Mouse (Mus musculus): ENCODE results near the gene Pank2. TPM values are rescaled to one million over a fixed set of nuclear protein-coding genes. Genes with fewer than 3 reads are reported as not detected.

Gene Pank2
- polyA plus RNA-seq, 1 experiment from 2014 or later = 22.3 TPM

DNA sequence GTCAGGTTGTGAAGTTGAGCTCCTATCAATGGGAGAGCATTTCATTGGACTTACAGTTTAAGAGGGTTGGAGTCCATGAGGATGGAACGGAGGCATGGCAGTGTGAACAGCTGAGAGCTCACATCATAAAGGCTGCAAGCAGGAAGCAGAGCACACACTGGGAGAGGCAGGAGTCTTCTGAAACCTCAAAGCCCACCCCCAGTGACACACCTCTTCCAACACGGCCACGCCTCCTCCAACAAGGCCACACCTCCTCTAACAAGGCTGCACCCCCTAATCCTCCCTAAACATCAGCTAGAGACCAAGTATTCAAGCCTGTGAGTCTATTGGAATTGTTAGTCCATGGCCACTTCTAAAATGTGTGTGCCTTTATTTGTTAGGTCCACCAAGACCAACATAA, 6.6 kb upstream of the Pank2 start:
- Histone ChIP-seq H3K4me1 (ENCODE audit: insufficient read depth, low read depth, low read length) (peaks cover 4% of the 10 kb centered on the region; the same call in 1 of the 2 replicates), H3K27ac (ENCODE audit: low read length) (no peak overlapping the region), H3K27me3 (replicated peaks; ENCODE audit: insufficient read depth, low read length) (no peaks in the 10 kb centered on the region), H3K9ac (replicated peaks; ENCODE audit: low read depth) (no peak overlapping the region), H3K36me3 (ENCODE audit: insufficient read depth, low read length) (no peaks in the 10 kb centered on the region), H3K4me2 (replicated peaks; ENCODE audit: low read depth, low read length) (no peak overlapping the region), H3K4me3 (ENCODE audit: low read depth, low read length) (no peak overlapping the region), H3K9me3 (ENCODE audit: low read length) (no peaks in the 10 kb centered on the region)
- no peak for ATAC-seq
- DNase-seq (ENCODE audit: low spot score) = no peak
- 58% methylated on average over 3 of the region's 3 CpGs for WGBS
- no peak for TF ChIP-seq EP300 (IDR thresholded peaks at IDR 0.05)
- TF ChIP-seq CTCF (IDR thresholded peaks at IDR 0.05) = no peak

- Histone ChIP-seq H3K4me3 (ENCODE audit: low read depth, low read length) (no peak overlapping the region), H3K4me2 (replicated peaks; ENCODE audit: low read depth, low read length) (no peak overlapping the region), H3K4me1 (ENCODE audit: insufficient read depth, low read depth, low read length) (peaks cover 4% of the 10 kb centered on the region; the same call in 1 of the 2 replicates), H3K9ac (replicated peaks; ENCODE audit: low read depth) (no peak overlapping the region), H3K27me3 (replicated peaks; ENCODE audit: insufficient read depth, low read length) (no peaks in the 10 kb centered on the region), H3K9me3 (ENCODE audit: low read length) (no peaks in the 10 kb centered on the region), H3K36me3 (ENCODE audit: insufficient read depth, low read length) (no peaks in the 10 kb centered on the region), H3K27ac (ENCODE audit: low read length) (no peak overlapping the region)
- WGBS = 77% methylated on average over 8 of the region's 8 CpGs
- ATAC-seq (no peak), DNase-seq (ENCODE audit: low spot score) (no peak)
- TF ChIP-seq EP300 (IDR thresholded peaks at IDR 0.05) (no peak), CTCF (IDR thresholded peaks at IDR 0.05) (no peak)
Observed at GRCm38 (mm10) chr2:131258693-131259092, 3.6 kb upstream of the Pank2 start.

DNA sequence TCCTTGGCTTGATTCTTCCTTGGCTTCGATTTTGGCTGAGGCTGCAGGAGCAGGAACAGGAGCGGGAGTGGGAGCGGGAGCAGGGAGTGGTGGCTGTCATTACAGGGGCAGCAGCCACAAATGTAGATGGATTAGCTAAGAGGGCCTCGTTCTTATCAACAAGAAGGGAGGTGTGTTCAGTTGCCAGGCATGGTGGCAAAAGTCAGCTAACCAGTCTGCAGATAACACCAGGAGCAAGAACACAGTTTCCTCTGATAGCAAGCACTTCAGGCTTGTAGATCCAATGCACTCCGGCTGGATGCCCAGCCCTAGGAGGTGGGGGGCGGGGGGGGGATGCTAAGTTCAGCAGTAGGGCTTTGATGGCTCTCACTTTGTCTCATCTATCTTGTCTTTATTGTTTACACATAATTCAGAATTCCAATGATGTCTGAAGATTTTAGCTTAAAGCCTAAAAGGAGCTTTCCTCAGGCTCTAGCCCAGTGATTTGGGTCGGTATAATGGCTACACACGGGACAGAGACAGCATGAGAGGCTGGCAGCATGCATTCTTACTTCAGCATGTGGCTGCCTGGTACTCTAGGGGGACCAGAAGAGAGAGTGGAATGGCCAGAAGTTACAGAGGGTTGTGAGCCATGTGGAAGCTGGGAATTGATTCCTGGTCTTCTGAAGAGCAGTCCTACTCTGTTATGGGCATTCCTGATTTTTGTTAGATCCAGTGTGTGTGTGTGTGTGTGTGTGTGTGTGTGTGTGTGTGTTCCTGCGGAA, 1.6 kb upstream of the Pank2 start:
- Histone ChIP-seq H3K27ac (ENCODE audit: low read length) (no peak overlapping the region), H3K9me3 (ENCODE audit: low read length) (no peaks in the 10 kb centered on the region), H3K4me3 (ENCODE audit: low read depth, low read length) (no peak overlapping the region), H3K27me3 (replicated peaks; ENCODE audit: insufficient read depth, low read length) (no peaks in the 10 kb centered on the region), H3K4me2 (replicated peaks; ENCODE audit: low read depth, low read length) (no peak overlapping the region), H3K9ac (replicated peaks; ENCODE audit: low read depth) (no peak overlapping the region), H3K36me3 (ENCODE audit: insufficient read depth, low read length) (no peaks in the 10 kb centered on the region), H3K4me1 (ENCODE audit: insufficient read depth, low read depth, low read length) (peaks cover 7% of the 10 kb centered on the region; the same call in 1 of the 2 replicates)
- ATAC-seq = no peak
- DNase-seq (ENCODE audit: low spot score) = no peak
- 29% methylated on average over 9 of the region's 9 CpGs for WGBS
- TF ChIP-seq EP300 (IDR thresholded peaks at IDR 0.05) (no peak), CTCF (IDR thresholded peaks at IDR 0.05) (no peak)

DNA sequence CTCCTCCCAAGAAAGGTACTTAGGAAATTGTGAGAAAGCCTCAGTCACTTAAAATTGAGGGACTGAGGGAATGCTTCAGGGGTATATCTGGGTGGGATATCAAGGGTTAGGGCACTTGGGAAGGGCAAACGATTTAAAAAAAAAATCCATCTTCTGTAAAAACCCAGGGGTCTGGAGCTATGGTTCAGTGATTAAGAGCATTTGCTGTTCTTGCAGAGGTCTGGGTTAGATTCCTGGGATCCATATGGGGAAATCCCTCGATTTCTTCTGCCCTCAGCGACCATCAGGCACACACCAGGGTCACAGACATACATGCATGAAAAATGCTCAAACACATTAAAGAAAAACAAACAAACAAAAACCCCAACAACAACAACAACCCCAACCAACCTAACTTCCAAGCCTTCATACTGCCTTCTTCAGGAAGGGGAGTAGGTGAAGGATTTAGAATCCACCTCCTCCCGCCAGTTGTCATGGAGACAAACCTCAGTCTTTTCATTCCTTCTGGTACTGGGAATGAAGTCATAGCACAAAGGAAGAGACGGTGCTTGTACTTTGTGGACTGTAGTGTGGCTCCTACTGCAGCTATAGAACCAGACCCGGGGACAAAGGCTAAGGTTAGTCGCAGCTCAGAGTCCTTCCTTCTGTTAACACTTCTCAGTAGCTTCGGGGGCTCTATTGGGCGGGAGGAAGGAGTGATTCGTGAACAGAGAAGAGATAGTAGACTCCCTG, 648 bp upstream of the Pank2 start:
- no peak for DNase-seq (ENCODE audit: low spot score)
- no peaks in the 10 kb centered on the region for H3K36me3 ChIP-seq (ENCODE audit: insufficient read depth, low read length)
- WGBS = 4% methylated on average over 10 of the region's 10 CpGs

GRCm38 (mm10) chr2:131262680-131263670, 680 bp downstream of the Pank2 start:
- ATAC-seq (peak; percentile 83), DNase-seq (ENCODE audit: low spot score) (peak; percentile 88)
- H3K4me3 ChIP-seq (ENCODE audit: low read depth, low read length) = peak overlapping the region; percentile 82
- TF ChIP-seq EP300 (IDR thresholded peaks at IDR 0.05) = no peak
- TF ChIP-seq CTCF (IDR thresholded peaks at IDR 0.05) = no peak
- H3K9ac ChIP-seq (replicated peaks; ENCODE audit: low read depth) = peak overlapping the region; percentile 75
- peaks cover 7% of the 10 kb centered on the region; the same call in 1 of the 2 replicates for H3K4me1 ChIP-seq (ENCODE audit: insufficient read depth, low read depth, low read length)
- H3K36me3 ChIP-seq (ENCODE audit: insufficient read depth, low read length) = no peaks in the 10 kb centered on the region
- peak overlapping the region; percentile 99 for H3K27ac ChIP-seq (ENCODE audit: low read length)
- H3K27me3 ChIP-seq (replicated peaks; ENCODE audit: insufficient read depth, low read length) = no peaks in the 10 kb centered on the region
- no peaks in the 10 kb centered on the region for H3K9me3 ChIP-seq (ENCODE audit: low read length)
- H3K4me2 ChIP-seq (replicated peaks; ENCODE audit: low read depth, low read length) = peak overlapping the region; percentile 51
- under 1% methylated on average over 38 of the region's 59 CpGs for WGBS

More for the DNA sequence above, 648 bp upstream of the Pank2 start:
- H3K4me3 ChIP-seq (ENCODE audit: low read depth, low read length) = peak overlapping the region; percentile 82
- ATAC-seq = peak; percentile 45
- H3K4me1 ChIP-seq (ENCODE audit: insufficient read depth, low read depth, low read length) = peaks cover 7% of the 10 kb centered on the region; the same call in 1 of the 2 replicates
- H3K9ac ChIP-seq (replicated peaks; ENCODE audit: low read depth) = peak overlapping the region; percentile 13; the same call in 1 of the 2 replicates
- TF ChIP-seq EP300 (IDR thresholded peaks at IDR 0.05) (no peak), CTCF (IDR thresholded peaks at IDR 0.05) (no peak)
- H3K4me2 ChIP-seq (replicated peaks; ENCODE audit: low read depth, low read length) = peak overlapping the region; percentile 51
- no peaks in the 10 kb centered on the region for H3K27me3 ChIP-seq (replicated peaks; ENCODE audit: insufficient read depth, low read length)
- H3K9me3 ChIP-seq (ENCODE audit: low read length) = no peaks in the 10 kb centered on the region
- H3K27ac ChIP-seq (ENCODE audit: low read length) = peak overlapping the region; percentile 99
